Mouse (Mus musculus): ENCODE data around the gene Pabpc4.

GRCm38 (mm10) chr4:123337693-123338092, 75.5 kb downstream of the Pabpc4 start:
- no peak for TF ChIP-seq POLR2A (IDR thresholded peaks at IDR 0.05; ENCODE audit: extremely low read depth, insufficient read depth, low read length)
- no peak for TF ChIP-seq CTCF (IDR thresholded peaks at IDR 0.05; ENCODE audit: extremely low read depth, insufficient read depth, low read length)

All from cortical plate, adult 2 months (tissue).